Mouse (Mus musculus) small intestine, adult 2 months (tissue): ENCODE measurements around the gene Pif1.

Source experiments
- CTCF ChIP-seq: fragments of 200-500 bp; IDR thresholded peaks from 2 replicates; pipeline ENCODE4 v1.5.1; 2012; ENCODE audit warnings: low read depth, mild to moderate bottlenecking, control low read depth, inconsistent platforms, low read length, moderate library complexity, mixed read lengths; ENCODE audit not compliant: insufficient replicate concordance, insufficient read length; ENCODE audit errors: extremely low read depth
- POLR2A ChIP-seq: fragments of 200-500 bp; IDR thresholded peaks from 2 replicates; pipeline ENCODE4 v1.6.1; 2012; ENCODE audit warnings: low read depth, mild to moderate bottlenecking, control low read depth, inconsistent platforms, low read length, moderate library complexity

GRCm38 (mm10) chr9:65622826-65623225 lies 35.9 kb downstream of the Pif1 start:
- TF ChIP-seq CTCF (no peak), POLR2A (no peak)
